Mouse (Mus musculus) liver, embryonic 14.5 days (tissue): ENCODE data around the gene Ddx10. TPM values are rescaled to one million over a fixed set of nuclear protein-coding genes. Genes with fewer than 3 reads are reported as not detected.
A peak's percentile ranks its signal among the peaks of the same experiment; 100 is the strongest.
"Not testable (repeated sequence)": the region's sequence is repeated elsewhere in the genome, so short reads cannot be mapped to it uniquely, and the experiment has no call there.

Experiments used
- ATAC-seq: fragments of 200-750 bp; cut with Nextera tagmentation; 2 replicates; pipeline ENCODE4 v1.8.0; 2017; ENCODE audit warnings: moderate number of reproducible peaks, mild to moderate bottlenecking, moderate library complexity; ENCODE audit not compliant: insufficient read depth
- DNase-seq, 3 experiments: peaks; one replicate each; pipeline ENCODE4 v3.0.0-alpha.2; 2012 to 2013; ENCODE audit warnings: low read depth in 3 of 3, low spot score in 3 of 3
- H3K27ac ChIP-seq: fragments of 300-500 bp; sonication (generic); 2 replicates; pipeline ENCODE4 v1.5.1; 2014; ENCODE audit warnings: moderate library complexity, mild to moderate bottlenecking, control low read depth, inconsistent platforms
- H3K27me3 ChIP-seq: fragments of 300-500 bp; sonication (generic); 2 replicates; pipeline ENCODE4 v1.6.1; 2014; ENCODE audit warnings: mild to moderate bottlenecking, low read length, moderate library complexity; ENCODE audit not compliant: control insufficient read depth, insufficient read depth
- H3K36me3 ChIP-seq: fragments of 300-500 bp; sonication (generic); replicated peaks from 2 replicates; pipeline ENCODE4 v1.6.1; 2014; ENCODE audit warnings: low read depth; ENCODE audit not compliant: control insufficient read depth, insufficient read depth
- H3K4me1 ChIP-seq, 2 experiments: fragments of 200-500 bp in 1 of 2; fragments of 300-500 bp in 1 of 2; sonication (generic) in 1 of 2; replicated peaks; 2 replicates each; pipeline ENCODE4 v1.6.1; 2012 to 2014; ENCODE audit warnings: antibody characterized with exemption in 1 of 2, inconsistent platforms in 1 of 2, low read length in 1 of 2; ENCODE audit not compliant: control insufficient read depth in 2 of 2, insufficient read depth in 2 of 2
- H3K4me2 ChIP-seq: fragments of 300-500 bp; sonication (generic); 2 replicates; pipeline ENCODE4 v1.6.1; 2014; ENCODE audit warnings: low read depth, mild to moderate bottlenecking, control low read depth, moderate library complexity
- H3K4me3 ChIP-seq, 2 experiments: fragments of 200-500 bp in 1 of 2; fragments of 300-500 bp in 1 of 2; sonication (generic) in 1 of 2; 2 replicates each; pipeline ENCODE4 v1.5.1; 2012 to 2014; ENCODE audit warnings: low read depth in 2 of 2, low read length in 2 of 2, mild to moderate bottlenecking in 2 of 2, control low read depth in 1 of 2, inconsistent platforms in 1 of 2, moderate library complexity in 1 of 2; ENCODE audit not compliant: insufficient read depth in 1 of 2
- H3K9ac ChIP-seq: fragments of 300-500 bp; sonication (generic); replicated peaks from 2 replicates; pipeline ENCODE4 v1.6.1; 2014; ENCODE audit warnings: mild to moderate bottlenecking, control low read depth, moderate library complexity
- H3K9me3 ChIP-seq: fragments of 300-500 bp; sonication (generic); 2 replicates; pipeline ENCODE4 v1.6.1; 2016; ENCODE audit warnings: low read length, mixed read lengths; ENCODE audit not compliant: control insufficient read depth
- CTCF ChIP-seq: IDR thresholded peaks from 2 replicates; pipeline ENCODE4 v1.5.1; 2016; ENCODE audit warnings: antibody characterized with exemption, low read depth, control low read depth
- EP300 ChIP-seq: IDR thresholded peaks from 2 replicates; pipeline ENCODE4 v1.6.1; 2016; ENCODE audit warnings: antibody characterized with exemption, low read depth
- WGBS: fragments of 180-500 bp; shearing (Covaris S2); extraction: QIAGEN DNeasy Blood & Tissue Kit; methylation state at CpG from one replicate; pipeline ENCODE4 v1.1.7; 2014; ENCODE audit not compliant: insufficient replicate concordance; 5-methylcytosine and 5-hydroxymethylcytosine counted together
- polyA plus RNA-seq, 2 experiments: library from polyadenylated mRNA; depleted of rRNA in 1 of 2; stranded (reverse) in 1 of 2; unstranded in 1 of 2; fragments of >200 nt; fragmentation: Nextera tagmentation in 1 of 2; extraction: Ambion mirVana in 1 of 2; gene quantifications; 2 replicates each; pipeline versions ENCODE4 v1.2.1 to v1.2.3; 2012 to 2014

The Ddx10 gene
- polyA plus RNA-seq, 2 experiments = 7.0 to 14.1 TPM

GRCm38 (mm10) chr9:53208283-53208682 is 39.6 kb downstream of the Ddx10 start:
- H3K4me2 ChIP-seq = no peak overlapping the region
- ATAC-seq (no peak), DNase-seq (no peak)
- TF ChIP-seq EP300 = no peak
- TF ChIP-seq CTCF = no peak
- no peaks in the 10 kb centered on the region for H3K4me1 ChIP-seq
- H3K36me3 ChIP-seq = peaks cover 6% of the 10 kb centered on the region
- no peak overlapping the region for H3K9ac ChIP-seq
- H3K27me3 ChIP-seq = no peaks in the 10 kb centered on the region
- no peak overlapping the region for H3K4me3 ChIP-seq
- no peak overlapping the region for H3K27ac ChIP-seq
- H3K9me3 ChIP-seq = no peaks in the 10 kb centered on the region
- 72% methylated on average over 4 of the region's 4 CpGs for WGBS

GRCm38 (mm10) chr9:53174590-53174989 is 73.3 kb downstream of the Ddx10 start:
- H3K4me3 ChIP-seq = no peak overlapping the region
- TF ChIP-seq CTCF (no peak), EP300 (no peak)
- ATAC-seq = peak; percentile 65
- WGBS = 13% methylated on average over 2 of the region's 2 CpGs
- peaks cover 0 to 4% of the 10 kb centered on the region in 2 experiments; a peak in 3 of 4 replicates for H3K4me1 ChIP-seq
- no peaks in the 10 kb centered on the region for H3K27me3 ChIP-seq
- H3K4me2 ChIP-seq = no peak overlapping the region
- no peaks in the 10 kb centered on the region for H3K9me3 ChIP-seq
- H3K27ac ChIP-seq = no peak overlapping the region
- no peak for DNase-seq
- no peaks in the 10 kb centered on the region for H3K36me3 ChIP-seq
- H3K9ac ChIP-seq = no peak overlapping the region; the same call in 1 of the 2 replicates

GRCm38 (mm10) chr9:53173258-53173657 is 74.6 kb downstream of the Ddx10 start:
- ATAC-seq (no peak), DNase-seq (no peak)
- Histone ChIP-seq H3K4me2 (no peak overlapping the region), H3K9ac (no peak overlapping the region), H3K27me3 (no peaks in the 10 kb centered on the region), H3K36me3 (no peaks in the 10 kb centered on the region), H3K27ac (no peak overlapping the region), H3K4me1 (peaks cover 0 to 4% of the 10 kb centered on the region in 2 experiments; a peak in 3 of 4 replicates), H3K4me3 (no peak overlapping the region), H3K9me3 (no peaks in the 10 kb centered on the region)
- TF ChIP-seq EP300 (no peak), CTCF (peak; percentile 32)
- WGBS = 50% methylated on average over 2 of the region's 2 CpGs

GRCm38 (mm10) chr9:53144266-53144665 is 103.6 kb downstream of the Ddx10 start:
- no peaks in the 10 kb centered on the region for H3K36me3 ChIP-seq
- H3K4me1 ChIP-seq = no peaks in the 10 kb centered on the region
- no peaks in the 10 kb centered on the region for H3K9me3 ChIP-seq
- H3K27ac ChIP-seq = no peak overlapping the region
- no peaks in the 10 kb centered on the region for H3K27me3 ChIP-seq
- no peak overlapping the region for H3K4me2 ChIP-seq
- 31% methylated on average over 4 of the region's 4 CpGs for WGBS
- TF ChIP-seq CTCF (peak; percentile 67), EP300 (no peak)
- no peak overlapping the region for H3K9ac ChIP-seq
- no peak overlapping the region for H3K4me3 ChIP-seq
- no peak for ATAC-seq
- DNase-seq = peak in 1 of 3 experiments; percentile 6

GRCm38 (mm10) chr9:53143508-53143907 is 104.3 kb downstream of the Ddx10 start:
- Histone ChIP-seq H3K4me1 (no peaks in the 10 kb centered on the region), H3K36me3 (no peaks in the 10 kb centered on the region), H3K4me3 (no peak overlapping the region), H3K9ac (no peak overlapping the region), H3K4me2 (no peak overlapping the region), H3K27ac (no peak overlapping the region), H3K9me3 (no peaks in the 10 kb centered on the region), H3K27me3 (no peaks in the 10 kb centered on the region)
- no peak for TF ChIP-seq EP300
- no peak for TF ChIP-seq CTCF
- no peak for ATAC-seq
- DNase-seq = no peak
- WGBS = 74% methylated on average over 2 of the region's 2 CpGs

- ATAC-seq, H3K9me3 ChIP-seq, H3K4me1 ChIP-seq, H3K36me3 ChIP-seq, H3K4me3 ChIP-seq, H3K27me3 ChIP-seq, H3K27ac ChIP-seq, H3K9ac ChIP-seq, H3K4me2 ChIP-seq, DNase-seq: not testable (repeated sequence)
- WGBS = 62% methylated on average over 1 of the region's 1 CpGs
Observed at GRCm38 (mm10) chr9:53142424-53142823, 105.4 kb downstream of the Ddx10 start.
